Mouse (Mus musculus) intestine, embryonic 14.5 days (tissue): ENCODE results near the gene Fmo1. TPM values are rescaled to one million over a fixed set of nuclear protein-coding genes. Genes with fewer than 3 reads are reported as not detected.

Source experiments
- ATAC-seq: fragments of 200-750 bp; cut with Nextera tagmentation; replicated peaks from 2 replicates; pipeline ENCODE4 v1.8.0; 2017; ENCODE audit warnings: low read depth, moderate number of reproducible peaks, moderate TSS enrichment, moderate library complexity; ENCODE audit not compliant: low FRiP score, low TSS enrichment
- DNase-seq: peaks from one replicate; pipeline ENCODE4 v3.0.0-alpha.2; 2018; ENCODE audit warnings: low spot score
- H3K27ac ChIP-seq: fragments of 300-500 bp; sonication (generic); 2 replicates; pipeline ENCODE4 v1.5.1; 2014; ENCODE audit warnings: low read depth, mild to moderate bottlenecking, control low read depth
- H3K27me3 ChIP-seq: fragments of 300-500 bp; sonication (generic); replicated peaks from 2 replicates; pipeline ENCODE4 v1.6.1; 2014; ENCODE audit warnings: low read length, control low read depth; ENCODE audit not compliant: control insufficient read depth, insufficient read depth
- H3K36me3 ChIP-seq: fragments of 300-500 bp; sonication (generic); 2 replicates; pipeline ENCODE4 v1.6.1; 2014; ENCODE audit warnings: low read length, control low read depth; ENCODE audit not compliant: control insufficient read depth, insufficient read depth
- H3K4me1 ChIP-seq: fragments of 300-500 bp; sonication (generic); replicated peaks from 2 replicates; pipeline ENCODE4 v1.6.1; 2014; ENCODE audit warnings: low read length, control low read depth, mixed read lengths; ENCODE audit not compliant: control insufficient read depth, insufficient read depth
- H3K4me2 ChIP-seq: fragments of 300-500 bp; sonication (generic); 2 replicates; pipeline ENCODE4 v1.6.1; 2014; ENCODE audit warnings: low read length
- H3K4me3 ChIP-seq: fragments of 300-500 bp; sonication (generic); 2 replicates; pipeline ENCODE4 v1.5.1; 2014; ENCODE audit warnings: low read depth, low read length, control low read depth, mixed read lengths
- H3K9ac ChIP-seq: fragments of 300-500 bp; sonication (generic); 2 replicates; pipeline ENCODE4 v1.6.1; 2014; ENCODE audit warnings: mild to moderate bottlenecking, low read length
- H3K9me3 ChIP-seq: fragments of 300-500 bp; sonication (generic); 2 replicates; pipeline ENCODE4 v1.6.1; 2016; ENCODE audit warnings: low read length, control low read depth; ENCODE audit not compliant: control insufficient read depth
- WGBS: fragments of 180-500 bp; shearing (Covaris S2); extraction: QIAGEN DNeasy Blood & Tissue Kit; methylation state at CpG from one replicate; pipeline ENCODE4 v1.1.7; 2014; 5-methylcytosine and 5-hydroxymethylcytosine counted together
- polyA plus RNA-seq: library from polyadenylated mRNA; unstranded; fragments of >200 nt; fragmentation: Nextera tagmentation; extraction: Ambion mirVana; gene quantifications from 2 replicates; pipeline ENCODE4 v1.2.1, GENCODE M21; 2014

Fmo1 gene
- polyA plus RNA-seq, 1 experiment from 2014 or later = 12.4 TPM

GRCm38 (mm10) chr1:162888646-162889045 is 22.2 kb upstream of the Fmo1 start:
- ATAC-seq (no peak), DNase-seq (no peak)
- H3K36me3 ChIP-seq = no peaks in the 10 kb centered on the region
- H3K27ac ChIP-seq = no peak overlapping the region
- no peak overlapping the region for H3K9ac ChIP-seq
- H3K4me2 ChIP-seq = no peak overlapping the region
- no peaks in the 10 kb centered on the region for H3K9me3 ChIP-seq
- 0 out of 2 replicates have a peak, but pooled peaks cover 7% of the 10 kb centered on the region for H3K4me1 ChIP-seq
- no peak overlapping the region for H3K4me3 ChIP-seq
- WGBS = 84% methylated on average over 12 of the region's 12 CpGs
- H3K27me3 ChIP-seq = no peaks in the 10 kb centered on the region

- H3K4me3 ChIP-seq = no peak overlapping the region
- 0 out of 2 replicates have a peak, but pooled peaks cover 7% of the 10 kb centered on the region for H3K4me1 ChIP-seq
- ATAC-seq = no peak
- H3K9me3 ChIP-seq = no peaks in the 10 kb centered on the region
- DNase-seq = no peak
- 90% methylated on average over 7 of the region's 7 CpGs for WGBS
- H3K27me3 ChIP-seq = no peaks in the 10 kb centered on the region
- no peak overlapping the region for H3K4me2 ChIP-seq
- H3K9ac ChIP-seq = no peak overlapping the region
- no peak overlapping the region for H3K27ac ChIP-seq
- H3K36me3 ChIP-seq = no peaks in the 10 kb centered on the region
These were observed 21.2 kb upstream of the Fmo1 start for GRCm38 (mm10) chr1:162887644-162888043.

GRCm38 (mm10) chr1:162886138-162886816 is 19.9 kb upstream of the Fmo1 start:
- H3K4me1 ChIP-seq = no peaks in the 10 kb centered on the region
- DNase-seq = no peak
- no peak overlapping the region for H3K4me2 ChIP-seq
- no peak overlapping the region for H3K4me3 ChIP-seq
- H3K9me3 ChIP-seq = no peaks in the 10 kb centered on the region
- no peaks in the 10 kb centered on the region for H3K36me3 ChIP-seq
- H3K9ac ChIP-seq = no peak overlapping the region
- no peak overlapping the region for H3K27ac ChIP-seq
- H3K27me3 ChIP-seq = no peaks in the 10 kb centered on the region
- WGBS = 82% methylated on average over 11 of the region's 11 CpGs
- ATAC-seq = 0 out of 2 replicates have a peak, but pooled peaks have one; percentile 58

GRCm38 (mm10) chr1:162882681-162883080 is 16.3 kb upstream of the Fmo1 start:
- Histone ChIP-seq H3K4me3 (no peak overlapping the region), H3K4me2 (no peak overlapping the region), H3K9me3 (no peaks in the 10 kb centered on the region), H3K27ac (no peak overlapping the region), H3K36me3 (no peaks in the 10 kb centered on the region), H3K4me1 (no peaks in the 10 kb centered on the region), H3K27me3 (no peaks in the 10 kb centered on the region), H3K9ac (no peak overlapping the region)
- no peak for ATAC-seq
- no peak for DNase-seq
- WGBS = 79% methylated on average over 4 of the region's 4 CpGs

GRCm38 (mm10) chr1:162879595-162880369 is 13.4 kb upstream of the Fmo1 start:
- no peak overlapping the region for H3K4me3 ChIP-seq
- H3K9me3 ChIP-seq = no peaks in the 10 kb centered on the region
- H3K9ac ChIP-seq = no peak overlapping the region
- H3K4me2 ChIP-seq = no peak overlapping the region
- no peaks in the 10 kb centered on the region for H3K27me3 ChIP-seq
- H3K36me3 ChIP-seq = no peaks in the 10 kb centered on the region
- no peak for ATAC-seq
- WGBS = 63% methylated on average over 11 of the region's 11 CpGs
- no peaks in the 10 kb centered on the region for H3K4me1 ChIP-seq
- no peak for DNase-seq
- no peak overlapping the region for H3K27ac ChIP-seq

- 0 out of 2 replicates have a peak, but pooled peaks cover 3% of the 10 kb centered on the region for H3K4me1 ChIP-seq
- no peak overlapping the region for H3K27ac ChIP-seq
- no peaks in the 10 kb centered on the region for H3K27me3 ChIP-seq
These were observed 8.7 kb upstream of the Fmo1 start for GRCm38 (mm10) chr1:162875091-162875490.

GRCm38 (mm10) chr1:162871701-162872311 is 5.4 kb upstream of the Fmo1 start:
- H3K4me3 ChIP-seq = no peak overlapping the region
- H3K9me3 ChIP-seq = no peaks in the 10 kb centered on the region
- H3K4me2 ChIP-seq = no peak overlapping the region
- H3K27ac ChIP-seq = peak overlapping the region; percentile 5; the same call in 1 of the 2 replicates
- no peak for DNase-seq
- 0 out of 2 replicates have a peak, but pooled peaks have one; percentile 40 for ATAC-seq
- 0 out of 2 replicates have a peak, but pooled peaks cover 3% of the 10 kb centered on the region for H3K4me1 ChIP-seq
- no peak overlapping the region for H3K9ac ChIP-seq
- H3K27me3 ChIP-seq = no peaks in the 10 kb centered on the region
- H3K36me3 ChIP-seq = no peaks in the 10 kb centered on the region
- WGBS = 32% methylated on average over 9 of the region's 9 CpGs

More at GRCm38 (mm10) chr1:162875091-162875490, 8.7 kb upstream of the Fmo1 start:
- no peak overlapping the region for H3K9ac ChIP-seq
- H3K36me3 ChIP-seq = no peaks in the 10 kb centered on the region
- no peak for DNase-seq
- no peak overlapping the region for H3K4me2 ChIP-seq
- 33% methylated on average over 3 of the region's 3 CpGs for WGBS
- no peak for ATAC-seq
- no peak overlapping the region for H3K4me3 ChIP-seq
- no peaks in the 10 kb centered on the region for H3K9me3 ChIP-seq

GRCm38 (mm10) chr1:162870978-162871377 is 4.6 kb upstream of the Fmo1 start:
- no peak overlapping the region for H3K4me3 ChIP-seq
- ATAC-seq (no peak), DNase-seq (no peak)
- no peak overlapping the region for H3K4me2 ChIP-seq
- H3K27me3 ChIP-seq = no peaks in the 10 kb centered on the region
- 0 out of 2 replicates have a peak, but pooled peaks cover 3% of the 10 kb centered on the region for H3K4me1 ChIP-seq
- no peak overlapping the region for H3K27ac ChIP-seq
- H3K9ac ChIP-seq = no peak overlapping the region
- 73% methylated on average over 7 of the region's 7 CpGs for WGBS
- no peaks in the 10 kb centered on the region for H3K36me3 ChIP-seq
- H3K9me3 ChIP-seq = no peaks in the 10 kb centered on the region
